Mouse (Mus musculus) lung, postnatal 0 days (tissue): ENCODE measurements around the gene Gsta3.

Experiments used
- CTCF ChIP-seq: IDR thresholded peaks from 2 replicates; pipeline ENCODE4 v1.5.1; 2016; ENCODE audit warnings: antibody characterized with exemption, mild to moderate bottlenecking
- EP300 ChIP-seq: IDR thresholded peaks from 2 replicates; pipeline ENCODE4 v1.6.1; 2016; ENCODE audit warnings: antibody characterized with exemption, mild to moderate bottlenecking, control low read depth

DNA sequence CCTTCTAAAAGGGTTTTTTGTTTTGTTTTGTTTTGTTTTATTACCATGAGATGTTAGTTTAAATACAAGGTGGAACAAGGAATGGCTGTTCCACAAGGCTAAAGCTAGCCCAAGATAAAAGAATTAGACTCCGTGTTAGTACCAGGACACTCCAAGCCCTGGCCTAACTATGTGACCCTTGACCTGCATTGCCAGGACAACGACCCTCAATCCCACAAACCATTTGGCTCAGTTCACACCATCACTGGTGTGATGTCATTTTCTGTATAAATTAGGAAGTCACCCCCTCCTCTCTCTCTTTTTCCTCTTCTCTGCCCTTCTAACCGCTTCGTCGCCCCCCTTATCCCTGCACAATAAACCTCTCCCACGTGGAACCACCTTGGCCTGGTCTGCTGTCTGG lies 11.3 kb downstream of the Gsta3 start:
- TF ChIP-seq CTCF (no peak), EP300 (no peak)
